Mouse (Mus musculus) stomach, postnatal 0 days (tissue): Measurements from ENCODE around the gene Cep162. TPM values are rescaled to one million over a fixed set of nuclear protein-coding genes. Genes with fewer than 3 reads are reported as not detected.

Experiments
- ATAC-seq: fragments of 200-750 bp; cut with Nextera tagmentation; 2 replicates; pipeline ENCODE4 v1.8.0; 2017; ENCODE audit not compliant: low FRiP score, low TSS enrichment
- DNase-seq: peaks from one replicate; pipeline ENCODE4 v3.0.0-alpha.2; 2016; ENCODE audit warnings: low spot score
- H3K27ac ChIP-seq: fragments of 300-500 bp; sonication (generic); replicated peaks from 2 replicates; pipeline ENCODE4 v1.5.1; 2014; ENCODE audit warnings: mild to moderate bottlenecking, control low read depth
- H3K27me3 ChIP-seq: fragments of 300-500 bp; sonication (generic); 2 replicates; pipeline ENCODE4 v1.6.1; 2014; ENCODE audit warnings: low read length; ENCODE audit not compliant: control insufficient read depth, insufficient read depth
- H3K36me3 ChIP-seq: fragments of 300-500 bp; sonication (generic); 2 replicates; pipeline ENCODE4 v1.6.1; 2014; ENCODE audit warnings: low read length, mixed read lengths; ENCODE audit not compliant: control insufficient read depth, insufficient read depth
- H3K4me1 ChIP-seq: fragments of 300-500 bp; sonication (generic); replicated peaks from 2 replicates; pipeline ENCODE4 v1.6.1; 2014; ENCODE audit warnings: antibody characterized with exemption; ENCODE audit not compliant: control insufficient read depth, insufficient read depth
- H3K4me2 ChIP-seq: fragments of 300-500 bp; sonication (generic); replicated peaks from 2 replicates; pipeline ENCODE4 v1.6.1; 2014; ENCODE audit warnings: low read depth, mild to moderate bottlenecking, control low read depth, moderate library complexity
- H3K4me3 ChIP-seq: fragments of 300-500 bp; sonication (generic); 2 replicates; pipeline ENCODE4 v1.5.1; 2014; ENCODE audit warnings: low read depth, low read length, control low read depth
- H3K9ac ChIP-seq: fragments of 300-500 bp; sonication (generic); 2 replicates; pipeline ENCODE4 v1.6.1; 2014; ENCODE audit warnings: mild to moderate bottlenecking, low read length, control low read depth, mixed read lengths
- H3K9me3 ChIP-seq: fragments of 300-500 bp; sonication (generic); 2 replicates; pipeline ENCODE4 v1.6.1; 2016; ENCODE audit warnings: low read length; ENCODE audit not compliant: control insufficient read depth
- CTCF ChIP-seq: IDR thresholded peaks from 2 replicates; pipeline ENCODE4 v1.5.1; 2016; ENCODE audit warnings: antibody characterized with exemption, low read depth, mild to moderate bottlenecking, moderate library complexity
- EP300 ChIP-seq: optimal IDR thresholded peaks from 2 replicates; pipeline ENCODE3; 2016; ENCODE audit warnings: antibody characterized with exemption
- WGBS: fragments of 180-500 bp; shearing (Covaris S2); extraction: QIAGEN DNeasy Blood & Tissue Kit; methylation state at CpG from one replicate; pipeline ENCODE4 v1.1.7; 2014; 5-methylcytosine and 5-hydroxymethylcytosine counted together
- polyA plus RNA-seq: library from polyadenylated mRNA; unstranded; fragments of >200 nt; fragmentation: Nextera tagmentation; extraction: Ambion mirVana; gene quantifications from 2 replicates; pipeline ENCODE4 v1.2.1, GENCODE M21; 2015

Gene Cep162
- polyA plus RNA-seq, 1 experiment from 2014 or later: 1.8 TPM

DNA sequence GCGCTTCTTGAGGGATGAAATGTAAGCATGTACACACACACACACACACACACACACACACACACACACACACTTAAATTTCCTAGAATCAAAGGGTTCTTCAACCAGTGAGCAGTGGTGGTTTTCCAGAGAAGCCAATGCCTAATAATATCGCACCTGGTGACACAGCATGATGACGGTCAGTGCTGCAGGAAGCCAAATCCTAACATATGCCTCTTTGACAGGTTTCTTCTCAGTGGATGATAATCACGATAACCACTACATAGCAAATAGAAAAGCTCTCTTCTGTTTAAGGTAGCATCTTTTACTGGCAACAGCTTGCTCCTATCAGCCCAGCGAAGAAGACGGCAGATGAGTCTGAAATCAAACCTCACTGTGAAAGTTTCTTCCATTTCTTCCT is 57.3 kb downstream of the Cep162 start:
- no peak overlapping the region for H3K4me3 ChIP-seq
- H3K4me1 ChIP-seq: no peaks in the 10 kb centered on the region
- DNase-seq: no peak
- no peak overlapping the region for H3K27ac ChIP-seq
- H3K36me3 ChIP-seq: no peaks in the 10 kb centered on the region; the same call in 1 of the 2 replicates
- ATAC-seq: no peak
- no peaks in the 10 kb centered on the region for H3K27me3 ChIP-seq
- H3K9me3 ChIP-seq: no peaks in the 10 kb centered on the region
- 72% methylated on average over 6 of the region's 6 CpGs for WGBS
- no peak overlapping the region for H3K4me2 ChIP-seq
- TF ChIP-seq EP300 (no peak), CTCF (no peak)
- no peak overlapping the region for H3K9ac ChIP-seq

DNA sequence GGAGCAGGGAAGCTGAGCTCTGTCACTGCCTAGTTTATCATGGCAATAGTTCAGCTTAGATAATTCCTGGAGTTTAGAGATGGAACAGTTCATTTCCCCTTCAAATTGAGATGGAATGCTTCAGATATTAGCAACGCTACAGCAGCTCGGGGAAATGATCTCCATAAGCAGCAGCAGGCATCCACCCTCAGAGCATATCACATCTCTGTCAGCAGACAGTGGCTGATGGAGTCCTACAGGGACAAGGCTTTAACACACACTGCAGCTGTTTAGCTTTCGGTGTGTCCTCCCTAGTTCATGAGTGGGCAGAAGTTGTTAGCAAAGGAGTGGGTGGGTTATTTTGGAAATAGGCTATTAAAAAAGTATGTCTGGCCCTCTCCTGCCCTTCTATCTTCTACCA is 58.1 kb downstream of the Cep162 start:
- no peak for ATAC-seq
- WGBS: 87% methylated on average over 3 of the region's 3 CpGs
- TF ChIP-seq EP300 (no peak), CTCF (no peak)
- Histone ChIP-seq H3K27ac (no peak overlapping the region), H3K4me3 (no peak overlapping the region), H3K4me2 (no peak overlapping the region), H3K9ac (no peak overlapping the region), H3K27me3 (no peaks in the 10 kb centered on the region), H3K9me3 (no peaks in the 10 kb centered on the region), H3K4me1 (no peaks in the 10 kb centered on the region), H3K36me3 (peaks cover 5% of the 10 kb centered on the region)
- no peak for DNase-seq

DNA sequence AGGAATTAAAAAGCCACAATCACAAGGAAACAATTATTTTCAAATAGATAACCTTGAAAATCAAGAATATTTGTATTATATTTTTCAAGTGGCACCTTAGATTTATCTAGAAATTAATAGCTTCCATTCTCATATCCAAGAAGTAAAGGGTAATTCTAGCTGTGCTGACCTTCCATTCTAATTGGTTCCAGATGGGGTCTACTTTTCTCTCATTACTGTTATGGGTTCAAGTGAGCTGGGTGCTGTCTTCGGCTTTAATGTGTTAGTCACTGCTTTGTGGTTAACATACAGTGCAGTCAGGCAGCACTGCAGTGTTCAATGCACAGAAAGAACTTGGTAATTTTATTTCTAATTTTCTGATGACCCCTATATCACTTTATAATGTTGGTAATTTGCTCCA is 61.6 kb downstream of the Cep162 start:
- ATAC-seq: no peak
- peaks cover 11% of the 10 kb centered on the region for H3K36me3 ChIP-seq

DNA sequence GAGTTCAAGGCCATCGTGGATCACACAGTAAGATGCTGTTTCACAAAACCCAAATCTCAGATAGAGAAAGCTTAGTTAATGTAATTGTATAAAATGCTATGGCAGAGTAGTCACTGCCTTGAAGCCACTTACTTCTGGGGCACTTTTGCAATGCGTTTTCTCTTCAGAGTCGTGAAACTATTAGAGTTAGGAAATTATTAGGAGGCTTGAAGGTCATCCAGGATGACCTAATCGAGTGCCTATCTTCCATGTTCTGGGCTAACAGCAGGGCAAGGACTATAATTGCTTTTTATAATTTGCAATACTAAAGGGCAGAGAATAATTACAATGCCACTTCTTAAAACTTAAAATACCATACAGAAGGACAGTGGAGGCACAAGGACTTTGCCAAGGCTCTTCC is 68.0 kb downstream of the Cep162 start:
- peaks cover 7% of the 10 kb centered on the region for H3K36me3 ChIP-seq
- no peak overlapping the region for H3K9ac ChIP-seq
- TF ChIP-seq EP300 (no peak), CTCF (no peak)
- no peak overlapping the region for H3K4me2 ChIP-seq
- no peak overlapping the region for H3K27ac ChIP-seq
- no peaks in the 10 kb centered on the region for H3K9me3 ChIP-seq
- H3K27me3 ChIP-seq: no peaks in the 10 kb centered on the region
- DNase-seq: no peak
- WGBS: 88% methylated on average over 4 of the region's 4 CpGs
- no peaks in the 10 kb centered on the region for H3K4me1 ChIP-seq
- no peak for ATAC-seq
- no peak overlapping the region for H3K4me3 ChIP-seq

More for the DNA sequence above, 61.6 kb downstream of the Cep162 start:
- TF ChIP-seq CTCF: no peak
- no peak for TF ChIP-seq EP300
- H3K27me3 ChIP-seq: no peaks in the 10 kb centered on the region
- no peak overlapping the region for H3K9ac ChIP-seq
- H3K4me3 ChIP-seq: no peak overlapping the region
- H3K27ac ChIP-seq: no peak overlapping the region
- H3K9me3 ChIP-seq: no peaks in the 10 kb centered on the region
- no peak overlapping the region for H3K4me2 ChIP-seq
- DNase-seq: no peak
- no peaks in the 10 kb centered on the region for H3K4me1 ChIP-seq
- WGBS: 98% methylated on average over 1 of the region's 1 CpGs

DNA sequence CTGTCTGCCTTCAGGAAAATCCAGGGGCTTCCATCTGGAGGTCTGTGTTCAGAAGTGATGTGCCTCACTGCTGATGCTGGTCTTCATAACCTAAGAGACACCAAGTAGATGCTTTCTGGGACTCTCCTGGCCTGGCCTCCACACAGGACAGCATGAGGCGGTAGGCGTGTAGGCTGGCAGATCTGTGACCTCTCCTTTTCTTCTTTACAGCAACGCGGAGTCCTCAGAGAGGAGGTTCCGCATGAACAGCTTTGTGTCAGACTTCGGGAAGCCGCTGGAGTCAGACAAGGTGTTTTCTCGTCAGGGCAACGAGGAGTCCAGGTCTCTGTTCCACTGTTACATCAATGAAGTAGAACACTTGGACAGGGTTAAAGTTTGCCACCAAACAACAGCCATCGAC is 73.1 kb downstream of the Cep162 start:
- DNase-seq (no peak), ATAC-seq (no peak)
- H3K9ac ChIP-seq: no peak overlapping the region
- H3K27ac ChIP-seq: no peak overlapping the region
- no peaks in the 10 kb centered on the region for H3K27me3 ChIP-seq
- H3K4me3 ChIP-seq: no peak overlapping the region
- no peaks in the 10 kb centered on the region for H3K36me3 ChIP-seq
- 90% methylated on average over 10 of the region's 10 CpGs for WGBS
- no peaks in the 10 kb centered on the region for H3K4me1 ChIP-seq
- no peaks in the 10 kb centered on the region for H3K9me3 ChIP-seq
- H3K4me2 ChIP-seq: no peak overlapping the region
- TF ChIP-seq EP300 (no peak), CTCF (no peak)

DNA sequence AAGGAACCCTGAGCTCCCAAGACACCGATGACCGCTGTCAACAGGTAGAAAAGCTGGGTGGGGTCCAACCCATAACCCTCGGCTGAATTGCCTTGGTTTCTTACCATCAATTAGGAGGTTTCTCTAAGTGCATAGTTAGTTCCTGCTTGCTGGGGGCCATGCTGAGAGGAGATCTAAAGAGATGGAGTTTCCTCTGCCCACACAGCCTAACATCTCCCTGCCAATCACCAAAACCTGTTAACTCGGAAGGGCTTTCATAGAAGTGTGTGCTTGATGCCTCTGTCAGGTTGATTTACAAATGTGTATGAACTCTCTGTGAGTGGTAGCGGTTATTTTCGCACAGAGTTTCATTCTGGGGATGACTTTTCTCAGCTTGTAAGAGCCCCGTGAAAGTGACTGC is 76.8 kb downstream of the Cep162 start:
- Histone ChIP-seq H3K4me2 (no peak overlapping the region), H3K27me3 (no peaks in the 10 kb centered on the region), H3K9me3 (no peaks in the 10 kb centered on the region), H3K9ac (no peak overlapping the region), H3K27ac (no peak overlapping the region), H3K4me1 (no peaks in the 10 kb centered on the region), H3K36me3 (no peaks in the 10 kb centered on the region), H3K4me3 (no peak overlapping the region)
- 40% methylated on average over 7 of the region's 7 CpGs for WGBS
- DNase-seq: no peak
- TF ChIP-seq CTCF: no peak
- no peak for TF ChIP-seq EP300
- ATAC-seq: no peak
